Mouse (Mus musculus) megakaryocyte, embryonic 14.5 days (primary cell): Measurements from ENCODE around the gene C2cd3. TPM values are rescaled to one million over a fixed set of nuclear protein-coding genes. Genes with fewer than 3 reads are reported as not detected.

Experiments
- H3K27me3 ChIP-seq: replicated peaks from 2 replicates; pipeline ENCODE3; 2012; ENCODE audit warnings: inconsistent platforms
- H3K36me3 ChIP-seq: replicated peaks from 2 replicates; pipeline ENCODE3; 2012; ENCODE audit warnings: low read length, inconsistent platforms, mixed read lengths
- H3K4me1 ChIP-seq: 2 replicates; pipeline ENCODE4 v1.6.1; 2012; ENCODE audit warnings: inconsistent platforms
- H3K4me3 ChIP-seq: replicated peaks from 2 replicates; pipeline ENCODE3; 2012; ENCODE audit warnings: moderate library complexity, mild to moderate bottlenecking, inconsistent platforms
- H3K9me3 ChIP-seq: 2 replicates; pipeline ENCODE4 v1.6.1; 2012; ENCODE audit warnings: inconsistent platforms
- FLI1 ChIP-seq: IDR thresholded peaks from 2 replicates; pipeline ENCODE4 v1.6.1; 2012; ENCODE audit warnings: low read length, inconsistent platforms, mixed read lengths
- GATA1 ChIP-seq: IDR thresholded peaks from 3 replicates; pipeline ENCODE4 v1.6.1; 2012; ENCODE audit warnings: mixed read lengths, low read length, inconsistent platforms, borderline replicate concordance
- polyA plus RNA-seq: library from polyadenylated mRNA; stranded (reverse); fragments of >175 nt; gene quantifications from 2 replicates; pipeline ENCODE4 v1.2.3, GENCODE M21; 2012; ENCODE audit warnings: low replicate concordance; ENCODE audit not compliant: insufficient read depth

C2cd3 gene
- polyA plus RNA-seq, 1 experiment: 10.7 TPM

DNA sequence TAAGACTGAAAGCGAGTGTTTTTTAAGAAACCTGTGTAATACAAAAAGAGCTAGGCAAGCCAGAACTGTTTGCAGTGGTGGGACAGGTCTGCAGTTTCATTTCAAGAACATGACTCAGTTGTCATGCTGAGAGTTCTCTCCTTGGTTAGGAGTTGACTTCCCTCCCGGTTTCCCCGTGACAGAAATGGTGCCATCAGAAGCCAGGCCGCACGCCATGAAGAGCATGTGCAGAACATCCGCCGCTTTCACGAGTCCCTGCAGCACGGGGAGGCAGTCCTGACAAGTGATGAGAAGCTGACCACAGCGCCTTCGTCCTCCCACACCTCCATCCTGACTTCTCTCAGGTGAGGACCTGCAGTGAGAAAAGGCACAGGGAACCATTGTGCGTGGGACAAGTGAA lies 76.5 kb downstream of the C2cd3 start:
- H3K36me3 ChIP-seq: peaks cover 89% of the 10 kb centered on the region
- no peak for TF ChIP-seq GATA1

GRCm38 (mm10) chr7:100448985-100449384 lies 77.0 kb downstream of the C2cd3 start:
- no peak overlapping the region for H3K4me3 ChIP-seq
- TF ChIP-seq FLI1: no peak
- no peak for TF ChIP-seq GATA1
- peaks cover 90% of the 10 kb centered on the region for H3K36me3 ChIP-seq
- no peaks in the 10 kb centered on the region for H3K27me3 ChIP-seq
- no peaks in the 10 kb centered on the region for H3K9me3 ChIP-seq
- H3K4me1 ChIP-seq: peaks cover 20% of the 10 kb centered on the region

More for the DNA sequence above, 76.5 kb downstream of the C2cd3 start:
- Histone ChIP-seq H3K4me1 (peaks cover 20% of the 10 kb centered on the region), H3K9me3 (no peaks in the 10 kb centered on the region), H3K27me3 (no peaks in the 10 kb centered on the region), H3K4me3 (peak overlapping the region; percentile 70)

- Histone ChIP-seq H3K4me1 (peaks cover 62% of the 10 kb centered on the region), H3K9me3 (no peaks in the 10 kb centered on the region), H3K27me3 (no peaks in the 10 kb centered on the region), H3K4me3 (peak overlapping the region; percentile 76), H3K36me3 (peaks cover 75% of the 10 kb centered on the region)
- TF ChIP-seq GATA1 (no peak), FLI1 (no peak)
Observed at GRCm38 (mm10) chr7:100458153-100458552, 86.1 kb downstream of the C2cd3 start.

- H3K4me3 ChIP-seq: peak overlapping the region; percentile 33
- peaks cover 71% of the 10 kb centered on the region for H3K36me3 ChIP-seq
- peaks cover 79% of the 10 kb centered on the region for H3K4me1 ChIP-seq
- H3K9me3 ChIP-seq: no peaks in the 10 kb centered on the region
- TF ChIP-seq GATA1 (no peak), FLI1 (no peak)
- H3K27me3 ChIP-seq: no peaks in the 10 kb centered on the region
Observed at GRCm38 (mm10) chr7:100459862-100460261, 87.8 kb downstream of the C2cd3 start.

- peaks cover 97% of the 10 kb centered on the region for H3K4me1 ChIP-seq
- TF ChIP-seq GATA1: no peak
- TF ChIP-seq FLI1: no peak
- no peaks in the 10 kb centered on the region for H3K27me3 ChIP-seq
- H3K36me3 ChIP-seq: peaks cover 56% of the 10 kb centered on the region
- H3K4me3 ChIP-seq: peak overlapping the region; percentile 25
- H3K9me3 ChIP-seq: no peaks in the 10 kb centered on the region
Observed at GRCm38 (mm10) chr7:100461621-100462151, 89.7 kb downstream of the C2cd3 start.

DNA sequence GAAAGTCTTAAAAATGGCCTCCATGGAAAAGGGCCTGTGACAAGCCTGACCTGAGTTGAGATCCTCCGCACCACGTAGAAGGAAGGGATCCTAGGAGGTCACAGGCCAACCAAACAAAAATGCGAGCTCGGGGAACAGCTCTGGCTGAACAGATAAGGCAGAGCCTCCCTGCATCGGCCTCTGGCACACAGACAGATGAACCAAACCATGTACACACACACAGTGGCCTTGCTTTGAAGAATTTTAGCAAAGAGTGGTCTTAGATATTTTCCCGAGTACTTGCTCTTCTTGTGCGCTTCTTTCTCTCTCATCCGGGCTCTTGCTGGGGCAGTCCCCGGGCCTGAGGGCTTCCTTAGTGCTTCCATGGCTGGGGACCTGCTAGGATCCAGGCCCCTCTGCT lies 91.2 kb downstream of the C2cd3 start:
- Histone ChIP-seq H3K27me3 (no peaks in the 10 kb centered on the region), H3K4me1 (peaks cover 99% of the 10 kb centered on the region), H3K9me3 (no peaks in the 10 kb centered on the region), H3K4me3 (no peak overlapping the region), H3K36me3 (peaks cover 50% of the 10 kb centered on the region)
- TF ChIP-seq GATA1: no peak

DNA sequence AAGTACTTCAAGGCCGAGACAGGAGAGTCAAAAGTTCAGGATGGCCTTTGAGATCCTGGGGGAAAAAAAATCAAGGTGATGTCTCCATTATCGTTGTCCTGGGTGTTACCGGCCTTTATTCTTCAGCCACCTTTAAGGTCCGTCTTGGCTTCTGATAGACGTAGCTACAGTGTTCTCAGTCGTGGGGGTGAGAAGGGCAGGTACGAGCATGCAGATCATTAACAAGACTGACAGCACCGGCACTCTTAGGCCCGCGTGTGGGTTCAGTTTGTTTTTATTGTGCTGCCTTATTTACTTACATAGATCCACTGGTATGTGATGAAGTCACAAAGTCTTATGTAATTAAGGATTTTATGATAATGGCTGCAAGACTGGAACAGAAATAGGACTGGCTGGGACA lies 91.7 kb downstream of the C2cd3 start:
- no peak overlapping the region for H3K4me3 ChIP-seq
- no peak for TF ChIP-seq GATA1
- no peaks in the 10 kb centered on the region for H3K27me3 ChIP-seq
- peaks cover 99% of the 10 kb centered on the region for H3K4me1 ChIP-seq
- H3K9me3 ChIP-seq: no peaks in the 10 kb centered on the region
- peaks cover 55% of the 10 kb centered on the region for H3K36me3 ChIP-seq

DNA sequence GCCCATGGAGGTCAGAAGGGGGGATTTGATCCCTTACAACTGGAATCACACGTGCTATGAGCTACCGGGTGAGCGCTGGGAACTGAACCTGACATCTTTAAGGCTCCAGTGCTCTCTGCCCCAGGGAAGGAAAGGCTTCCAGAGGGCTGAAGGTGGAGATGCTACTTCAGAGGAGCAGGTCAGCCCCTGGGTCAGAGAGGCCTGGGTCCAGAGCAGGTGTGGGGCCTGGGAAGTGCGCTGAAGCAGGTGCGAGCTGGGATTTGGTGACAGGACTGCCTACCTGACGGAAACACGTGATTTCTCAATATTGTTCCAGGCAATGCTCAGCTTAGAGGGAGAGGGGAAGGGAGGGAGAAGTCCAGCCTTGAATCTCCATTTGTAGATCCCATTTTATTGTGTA lies 92.2 kb downstream of the C2cd3 start:
- H3K4me1 ChIP-seq: peaks cover 99% of the 10 kb centered on the region
- no peaks in the 10 kb centered on the region for H3K9me3 ChIP-seq
- no peak overlapping the region for H3K4me3 ChIP-seq
- peaks cover 57% of the 10 kb centered on the region for H3K36me3 ChIP-seq
- no peak for TF ChIP-seq GATA1
- no peak for TF ChIP-seq FLI1
- no peaks in the 10 kb centered on the region for H3K27me3 ChIP-seq

DNA sequence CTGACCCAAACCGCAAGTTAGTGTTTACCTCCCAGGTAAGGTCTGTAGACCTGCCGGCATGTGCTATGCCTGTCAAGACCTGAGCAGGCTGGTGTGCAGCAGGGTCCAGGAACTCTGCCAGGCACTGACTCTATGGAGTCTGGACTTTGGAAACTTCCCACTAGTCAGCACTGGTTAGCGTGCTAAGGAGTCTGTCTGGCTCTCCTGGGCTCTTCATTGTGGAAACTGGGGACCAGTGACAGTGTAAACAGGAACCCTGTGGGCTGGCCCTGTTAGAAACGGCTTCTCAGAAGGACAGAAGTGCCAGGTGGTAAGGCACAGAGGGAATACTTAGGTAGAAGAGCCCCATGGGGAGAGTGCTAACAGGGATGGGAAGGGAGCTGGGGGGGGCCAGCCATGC lies 93.2 kb downstream of the C2cd3 start:
- peaks cover 92% of the 10 kb centered on the region for H3K4me1 ChIP-seq
- H3K9me3 ChIP-seq: no peaks in the 10 kb centered on the region
- H3K4me3 ChIP-seq: peak overlapping the region; percentile 60
- H3K27me3 ChIP-seq: no peaks in the 10 kb centered on the region
- peaks cover 56% of the 10 kb centered on the region for H3K36me3 ChIP-seq
- TF ChIP-seq FLI1: no peak
- no peak for TF ChIP-seq GATA1

DNA sequence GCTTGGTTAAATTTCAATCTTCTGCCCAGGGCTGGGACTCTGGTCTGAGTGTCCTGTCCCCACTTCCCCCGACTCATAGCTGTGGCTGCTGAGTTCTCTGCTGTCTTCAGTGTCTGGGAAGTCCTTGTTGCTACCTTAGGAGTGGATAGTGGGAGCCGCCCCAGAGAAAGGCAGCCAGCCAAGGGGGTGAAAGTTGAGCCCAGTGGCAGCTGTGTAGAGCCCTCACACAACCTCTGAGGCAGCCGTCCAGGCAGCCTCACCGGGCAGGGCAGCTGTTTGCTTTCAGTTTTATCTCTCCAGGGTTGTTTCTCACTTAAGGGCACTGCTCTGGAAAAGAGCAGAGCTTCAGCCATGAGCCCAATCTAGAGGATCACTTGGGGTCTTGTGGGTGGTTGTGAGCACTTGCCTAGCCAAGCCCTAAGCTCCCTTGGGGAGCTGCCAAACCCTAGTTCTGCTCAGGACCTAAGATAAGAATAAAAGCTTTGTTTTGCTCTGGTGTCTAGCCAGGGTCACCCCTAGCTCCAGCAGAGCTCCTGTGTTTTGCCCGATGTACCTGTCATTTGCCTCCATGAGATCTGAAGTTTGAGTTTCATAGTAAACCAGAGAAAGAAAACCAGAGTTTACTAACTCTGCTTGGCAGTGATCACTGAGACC lies 93.8 kb downstream of the C2cd3 start:
- peak overlapping the region; percentile 60 for H3K4me3 ChIP-seq
- H3K9me3 ChIP-seq: no peaks in the 10 kb centered on the region
- peaks cover 58% of the 10 kb centered on the region for H3K36me3 ChIP-seq
- H3K4me1 ChIP-seq: peaks cover 87% of the 10 kb centered on the region
- H3K27me3 ChIP-seq: no peaks in the 10 kb centered on the region
- TF ChIP-seq GATA1: no peak
- TF ChIP-seq FLI1: no peak

DNA sequence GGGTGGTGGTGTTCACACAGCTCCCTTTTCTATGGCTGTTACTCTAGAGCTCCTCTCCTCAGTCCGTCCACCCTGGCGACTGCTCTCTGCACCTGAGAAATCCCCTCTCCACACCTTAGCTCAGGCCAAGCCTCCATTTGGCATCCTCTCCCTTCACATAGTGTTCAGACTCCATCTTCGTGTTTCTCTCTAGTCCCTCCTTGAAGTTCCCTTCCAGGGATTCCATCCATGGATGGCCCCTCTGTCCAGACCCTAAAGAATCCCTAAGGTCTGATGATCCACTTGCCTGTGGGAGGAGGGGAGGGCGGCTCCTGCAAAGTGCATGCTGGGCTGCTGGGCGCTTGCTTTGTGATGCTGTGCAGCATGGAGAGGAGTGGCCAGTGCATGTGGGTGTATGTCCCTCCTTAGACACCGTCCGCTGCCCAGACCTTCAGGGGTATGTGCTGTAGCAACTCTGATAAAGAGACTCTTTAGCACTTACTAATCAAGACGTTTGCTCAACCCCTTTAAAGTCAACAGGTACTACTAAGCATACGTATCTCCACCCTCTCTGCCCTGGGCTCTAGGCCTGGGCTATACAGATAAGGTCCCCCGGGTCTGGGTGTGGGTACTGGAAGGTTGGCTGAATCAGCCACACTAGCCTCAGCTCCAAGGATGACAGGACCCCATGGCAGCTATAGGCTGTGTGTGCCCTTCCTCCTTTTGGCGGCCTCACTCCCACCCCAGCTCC lies 94.9 kb downstream of the C2cd3 start:
- H3K9me3 ChIP-seq: no peaks in the 10 kb centered on the region
- no peak for TF ChIP-seq GATA1
- TF ChIP-seq FLI1: no peak
- peaks cover 61% of the 10 kb centered on the region for H3K36me3 ChIP-seq
- no peaks in the 10 kb centered on the region for H3K27me3 ChIP-seq
- H3K4me1 ChIP-seq: peaks cover 79% of the 10 kb centered on the region
- H3K4me3 ChIP-seq: peak overlapping the region; percentile 62
